Mouse (Mus musculus): ENCODE results near the gene Gli1. TPM values are rescaled to one million over a fixed set of nuclear protein-coding genes. Genes with fewer than 3 reads are reported as not detected.

The Gli1 gene
- polyA plus RNA-seq, 1 experiment from 2014 or later: 2.0 TPM

DNA sequence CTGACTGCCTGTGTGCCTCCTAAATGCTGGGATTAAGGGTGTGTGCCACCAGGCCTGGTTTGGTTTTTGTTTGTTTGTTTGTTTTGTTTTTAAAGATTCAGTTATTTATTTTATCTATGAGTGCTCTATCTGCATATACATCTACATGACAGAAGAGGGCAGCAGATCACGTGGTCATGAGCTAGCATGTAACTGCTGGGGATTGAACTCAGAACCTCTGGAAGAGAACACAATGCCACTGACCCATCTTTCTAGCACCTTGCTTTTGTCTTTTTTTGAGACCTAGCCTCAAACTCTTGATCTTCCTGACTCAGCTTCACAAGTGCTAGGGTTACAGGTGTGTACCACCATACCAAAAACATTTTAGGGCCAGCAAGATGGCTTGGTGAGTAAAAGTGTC lies 6.5 kb downstream of the Gli1 start:
- no peak for ATAC-seq
- TF ChIP-seq CTCF (IDR thresholded peaks at IDR 0.05; ENCODE audit: low read depth): peak; percentile 15; the same call in 1 of the 2 replicates
- Histone ChIP-seq H3K27ac (ENCODE audit: low read depth, low read length) (no peak overlapping the region), H3K4me3 (ENCODE audit: low read depth, low read length) (no peak overlapping the region), H3K27me3 (replicated peaks; ENCODE audit: control insufficient read depth, insufficient read depth, low read length) (peaks cover 10% of the 10 kb centered on the region), H3K36me3 (ENCODE audit: control insufficient read depth, insufficient read depth) (peaks cover 5% of the 10 kb centered on the region; the same call in 1 of the 2 replicates), H3K9me3 (ENCODE audit: control insufficient read depth) (no peaks in the 10 kb centered on the region), H3K4me1 (replicated peaks; ENCODE audit: control insufficient read depth, insufficient read depth, low read length) (peaks cover 6% of the 10 kb centered on the region; the same call in 1 of the 2 replicates), H3K9ac (ENCODE audit: low read depth, low read length) (no peak overlapping the region), H3K4me2 (replicated peaks; ENCODE audit: low read depth) (no peak overlapping the region)
- WGBS: 56% methylated on average over 1 of the region's 1 CpGs

DNA sequence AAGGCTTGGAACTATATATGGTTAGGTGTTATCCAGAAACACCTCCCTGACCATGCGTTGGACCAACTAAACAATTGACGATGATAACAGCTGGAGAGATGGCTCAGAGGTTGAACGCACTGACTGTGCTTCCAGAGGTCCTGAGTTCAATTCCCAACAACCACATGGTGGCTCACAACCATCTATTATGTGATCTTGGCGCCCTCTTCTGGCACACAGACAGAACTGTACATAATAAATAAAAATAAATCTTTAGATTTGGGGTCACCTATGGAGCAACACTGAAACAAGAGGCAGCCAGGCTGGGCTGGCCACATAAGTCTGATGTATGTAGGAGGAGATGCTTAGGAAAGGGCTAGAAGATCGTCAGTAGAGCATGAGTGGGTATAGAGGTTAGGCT lies 8.6 kb downstream of the Gli1 start:
- H3K4me2 ChIP-seq (replicated peaks; ENCODE audit: low read depth): no peak overlapping the region
- peak; percentile 65 for TF ChIP-seq CTCF (IDR thresholded peaks at IDR 0.05; ENCODE audit: low read depth)
- no peak overlapping the region for H3K27ac ChIP-seq (ENCODE audit: low read depth, low read length)
- no peaks in the 10 kb centered on the region for H3K4me1 ChIP-seq (replicated peaks; ENCODE audit: control insufficient read depth, insufficient read depth, low read length)
- no peaks in the 10 kb centered on the region for H3K9me3 ChIP-seq (ENCODE audit: control insufficient read depth)
- ATAC-seq: no peak
- H3K27me3 ChIP-seq (replicated peaks; ENCODE audit: control insufficient read depth, insufficient read depth, low read length): no peaks in the 10 kb centered on the region; the same call in 1 of the 2 replicates
- no peak overlapping the region for H3K9ac ChIP-seq (ENCODE audit: low read depth, low read length)
- H3K36me3 ChIP-seq (ENCODE audit: control insufficient read depth, insufficient read depth): peaks cover 5% of the 10 kb centered on the region; the same call in 1 of the 2 replicates
- 71% methylated on average over 5 of the region's 5 CpGs for WGBS
- H3K4me3 ChIP-seq (ENCODE audit: low read depth, low read length): no peak overlapping the region

DNA sequence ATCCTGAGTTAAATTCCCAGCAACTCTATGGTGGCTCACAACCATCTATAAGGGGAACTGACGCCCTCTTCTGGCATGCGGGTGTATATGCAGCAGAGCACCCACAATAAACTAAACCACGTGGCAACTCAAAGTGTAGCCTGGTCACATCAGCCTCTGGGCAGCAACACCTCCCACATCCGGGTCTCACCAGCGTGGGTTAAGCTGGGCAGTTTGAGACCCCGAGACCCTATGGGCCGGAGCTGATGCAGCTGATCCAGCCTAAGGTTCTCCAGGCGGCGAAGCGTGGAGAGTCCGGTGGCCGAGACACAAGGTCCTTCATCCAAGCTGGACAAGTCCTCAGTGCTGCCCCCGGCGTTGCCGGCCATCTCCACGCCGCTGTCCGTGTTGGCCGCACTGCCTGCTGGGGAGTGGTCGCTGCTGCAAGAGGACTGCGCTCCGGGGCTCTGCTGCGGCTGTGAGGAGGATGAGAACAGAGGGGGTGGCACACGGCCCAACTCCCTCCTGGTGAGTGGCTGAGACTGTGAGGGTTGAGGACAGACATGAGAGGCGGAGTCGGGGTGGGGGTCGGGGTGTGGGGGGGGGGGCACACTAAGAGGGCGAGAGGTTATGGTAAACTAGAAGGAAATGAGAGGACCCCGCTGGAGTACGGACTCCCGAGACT lies 9.4 kb downstream of the Gli1 start:
- Histone ChIP-seq H3K4me2 (replicated peaks; ENCODE audit: low read depth) (no peak overlapping the region), H3K9me3 (ENCODE audit: control insufficient read depth) (no peaks in the 10 kb centered on the region), H3K36me3 (ENCODE audit: control insufficient read depth, insufficient read depth) (peaks cover 5% of the 10 kb centered on the region; the same call in 1 of the 2 replicates), H3K4me3 (ENCODE audit: low read depth, low read length) (no peak overlapping the region), H3K4me1 (replicated peaks; ENCODE audit: control insufficient read depth, insufficient read depth, low read length) (no peaks in the 10 kb centered on the region), H3K9ac (ENCODE audit: low read depth, low read length) (no peak overlapping the region), H3K27me3 (replicated peaks; ENCODE audit: control insufficient read depth, insufficient read depth, low read length) (peaks cover 2% of the 10 kb centered on the region; the same call in 1 of the 2 replicates), H3K27ac (ENCODE audit: low read depth, low read length) (no peak overlapping the region)
- 35% methylated on average over 29 of the region's 31 CpGs for WGBS
- peak; percentile 50 for TF ChIP-seq CTCF (IDR thresholded peaks at IDR 0.05; ENCODE audit: low read depth)
- ATAC-seq: peak; percentile 37; the same call in 1 of the 2 replicates

DNA sequence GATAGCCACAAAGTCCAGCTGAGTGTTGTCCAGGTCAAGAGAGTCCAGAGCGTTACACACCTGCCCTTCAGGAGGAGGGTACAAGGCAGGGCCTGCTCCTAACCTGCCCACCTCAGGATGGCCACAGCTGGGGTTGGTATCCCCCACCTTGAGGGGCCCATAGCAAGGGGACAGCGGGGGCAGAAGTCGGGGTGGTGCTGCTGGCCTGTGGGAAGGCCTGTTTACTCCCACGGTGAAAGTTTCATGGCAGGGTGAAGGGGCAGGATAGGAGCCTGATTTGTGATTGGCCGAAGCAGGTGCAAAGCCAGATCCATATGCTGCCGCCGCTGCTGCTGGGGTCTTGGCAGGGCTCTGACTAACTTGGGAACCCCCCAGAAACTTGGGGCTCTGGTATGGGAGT lies 11.6 kb downstream of the Gli1 start:
- Histone ChIP-seq H3K9ac (ENCODE audit: low read depth, low read length) (no peak overlapping the region), H3K27me3 (replicated peaks; ENCODE audit: control insufficient read depth, insufficient read depth, low read length) (peaks cover 3% of the 10 kb centered on the region; the same call in 1 of the 2 replicates), H3K36me3 (ENCODE audit: control insufficient read depth, insufficient read depth) (peaks cover 5% of the 10 kb centered on the region; the same call in 1 of the 2 replicates), H3K4me1 (replicated peaks; ENCODE audit: control insufficient read depth, insufficient read depth, low read length) (no peaks in the 10 kb centered on the region), H3K4me3 (ENCODE audit: low read depth, low read length) (no peak overlapping the region), H3K9me3 (ENCODE audit: control insufficient read depth) (no peaks in the 10 kb centered on the region), H3K4me2 (replicated peaks; ENCODE audit: low read depth) (no peak overlapping the region), H3K27ac (ENCODE audit: low read depth, low read length) (no peak overlapping the region)
- no peak for TF ChIP-seq CTCF (IDR thresholded peaks at IDR 0.05; ENCODE audit: low read depth)
- ATAC-seq: no peak
- 72% methylated on average over 7 of the region's 7 CpGs for WGBS

DNA sequence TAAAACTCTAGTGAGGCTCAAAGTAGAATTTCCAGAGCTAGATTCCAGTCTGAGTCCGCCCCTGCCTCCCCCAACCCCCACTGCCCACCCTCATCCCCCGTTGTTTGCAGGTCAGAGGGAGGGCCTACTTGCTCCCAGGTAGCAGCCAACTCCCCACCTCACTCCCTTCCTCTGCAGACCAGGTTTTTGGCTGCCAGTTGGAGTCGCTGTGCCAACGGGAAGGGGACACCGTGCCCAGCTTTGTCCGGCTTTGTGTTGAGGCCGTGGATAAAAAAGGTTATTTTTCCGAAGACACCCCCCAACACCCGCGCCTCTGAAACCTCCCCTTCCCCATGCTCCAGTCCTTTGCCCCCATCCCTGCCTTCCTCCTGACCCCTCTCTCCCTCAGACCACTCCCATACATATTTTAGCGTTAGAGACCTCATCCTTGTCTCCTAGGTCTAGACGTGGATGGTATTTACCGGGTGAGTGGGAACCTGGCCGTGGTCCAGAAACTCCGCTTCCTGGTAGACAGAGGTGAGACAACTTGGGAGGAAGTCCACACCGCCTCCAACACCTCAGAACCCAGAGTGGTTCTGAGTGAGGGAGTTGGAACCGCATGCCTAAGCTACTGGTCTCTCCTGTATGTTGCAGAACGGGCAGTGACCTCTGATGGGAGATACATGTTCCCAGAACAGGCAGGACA lies 14.2 kb downstream of the Gli1 start:
- Histone ChIP-seq H3K4me1 (replicated peaks; ENCODE audit: control insufficient read depth, insufficient read depth, low read length) (0 out of 2 replicates have a peak, but pooled peaks cover 4% of the 10 kb centered on the region), H3K27ac (ENCODE audit: low read depth, low read length) (no peak overlapping the region), H3K27me3 (replicated peaks; ENCODE audit: control insufficient read depth, insufficient read depth, low read length) (peaks cover 3% of the 10 kb centered on the region; the same call in 1 of the 2 replicates), H3K4me2 (replicated peaks; ENCODE audit: low read depth) (no peak overlapping the region), H3K9ac (ENCODE audit: low read depth, low read length) (no peak overlapping the region), H3K36me3 (ENCODE audit: control insufficient read depth, insufficient read depth) (peaks cover 5% of the 10 kb centered on the region; the same call in 1 of the 2 replicates), H3K4me3 (ENCODE audit: low read depth, low read length) (no peak overlapping the region), H3K9me3 (ENCODE audit: control insufficient read depth) (no peaks in the 10 kb centered on the region)
- 64% methylated on average over 18 of the region's 18 CpGs for WGBS
- TF ChIP-seq CTCF (IDR thresholded peaks at IDR 0.05; ENCODE audit: low read depth): no peak
- no peak for ATAC-seq

DNA sequence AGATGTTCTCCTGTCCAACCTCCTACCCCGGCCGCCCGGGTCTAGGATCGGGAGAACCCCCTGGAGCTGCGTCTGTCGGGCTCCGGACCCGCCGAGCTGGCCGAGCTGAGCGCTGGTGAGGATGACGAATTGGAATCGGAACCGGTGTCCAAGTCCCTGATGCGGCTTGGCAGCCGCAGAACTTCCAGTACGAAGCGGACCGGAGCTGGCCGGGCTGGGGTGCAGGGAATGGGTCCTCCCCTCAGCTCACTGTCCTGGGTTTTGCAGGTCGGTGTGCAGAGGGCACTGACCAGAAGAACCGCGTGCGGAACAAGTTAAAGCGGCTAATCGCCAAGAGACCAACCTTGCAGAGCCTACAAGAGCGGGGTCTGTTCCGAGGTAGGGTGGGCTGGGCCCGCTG lies 14.9 kb downstream of the Gli1 start:
- Histone ChIP-seq H3K4me3 (ENCODE audit: low read depth, low read length) (peak overlapping the region; percentile 52), H3K36me3 (ENCODE audit: control insufficient read depth, insufficient read depth) (no peaks in the 10 kb centered on the region; the same call in 1 of the 2 replicates), H3K4me1 (replicated peaks; ENCODE audit: control insufficient read depth, insufficient read depth, low read length) (0 out of 2 replicates have a peak, but pooled peaks cover 4% of the 10 kb centered on the region), H3K9me3 (ENCODE audit: control insufficient read depth) (no peaks in the 10 kb centered on the region), H3K4me2 (replicated peaks; ENCODE audit: low read depth) (peak overlapping the region; percentile 94), H3K27me3 (replicated peaks; ENCODE audit: control insufficient read depth, insufficient read depth, low read length) (0 out of 2 replicates have a peak, but pooled peaks cover 3% of the 10 kb centered on the region), H3K27ac (ENCODE audit: low read depth, low read length) (no peak overlapping the region), H3K9ac (ENCODE audit: low read depth, low read length) (peak overlapping the region; percentile 50)
- TF ChIP-seq CTCF (IDR thresholded peaks at IDR 0.05; ENCODE audit: low read depth): no peak
- WGBS: 17% methylated on average over 29 of the region's 29 CpGs
- no peak for ATAC-seq

All from intestine, postnatal 0 days (tissue).